Mouse (Mus musculus) CH12F3 (cell line): ENCODE results near the gene Rpl12.
"Not testable (repeated sequence)": the region's sequence is repeated elsewhere in the genome, so short reads cannot be mapped to it uniquely, and the experiment has no call there.

Experiments used
- in situ Hi-C: fragments of 300-500 bp; cut with MboI; formaldehyde crosslinking; loops from 2 replicates; pipeline ENCODE4 v1.14.3; 2020; ENCODE audit warnings: low sequenced_read_pairs

Rpl12 gene

DNA sequence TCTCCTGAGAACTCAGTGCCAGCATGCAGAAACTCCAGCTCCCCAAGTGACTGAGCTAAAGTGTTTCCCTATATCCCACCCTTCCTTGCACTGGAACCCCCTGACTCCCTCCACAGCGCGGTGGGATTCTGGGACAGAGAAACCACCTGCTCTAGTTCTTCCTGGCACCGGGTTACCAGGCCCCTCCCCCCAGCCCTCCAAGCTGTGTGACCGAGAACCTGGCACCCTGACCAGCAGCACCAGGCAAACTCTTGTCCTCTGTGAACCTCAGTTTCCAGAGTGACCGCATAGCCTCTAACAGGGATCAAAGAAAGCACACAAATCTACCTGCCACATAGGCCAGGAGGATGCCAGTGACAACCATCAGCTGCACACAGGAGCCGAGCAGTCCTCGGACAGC is 18.3 kb downstream of the Rpl12 start:
- in situ Hi-C loops: no loop called here

GRCm38 (mm10) chr2:32981281-32981680 is 19.9 kb downstream of the Rpl12 start:
- in situ Hi-C loops: no loop called here

- in situ Hi-C loops: no loop called here
Observed at GRCm38 (mm10) chr2:32981725-32982271, 20.4 kb downstream of the Rpl12 start, which contains the start of gene Slc2a8. Slc2a8 (minus strand) TSS chr2:32982083.

DNA sequence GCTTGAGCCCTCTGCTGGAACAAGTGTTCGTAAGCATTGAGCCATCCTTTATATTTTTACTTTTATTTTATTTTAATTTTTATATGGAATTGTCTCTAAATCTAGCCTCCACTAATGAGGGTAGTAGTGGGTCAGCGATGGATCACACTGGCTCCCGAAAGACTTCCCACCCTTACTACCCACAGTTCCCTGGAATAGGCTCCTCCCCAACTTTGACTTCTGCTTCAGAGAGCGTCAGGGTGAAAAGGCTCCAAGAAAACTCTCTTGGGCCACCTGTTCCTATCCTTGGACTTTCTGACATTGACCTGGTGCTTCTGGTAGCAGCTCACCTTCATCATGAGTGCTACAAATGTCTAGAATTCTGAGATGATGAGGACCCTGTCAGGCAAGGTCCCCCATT is 21.3 kb downstream of the Rpl12 start:
- in situ Hi-C loops: no loop called here

DNA sequence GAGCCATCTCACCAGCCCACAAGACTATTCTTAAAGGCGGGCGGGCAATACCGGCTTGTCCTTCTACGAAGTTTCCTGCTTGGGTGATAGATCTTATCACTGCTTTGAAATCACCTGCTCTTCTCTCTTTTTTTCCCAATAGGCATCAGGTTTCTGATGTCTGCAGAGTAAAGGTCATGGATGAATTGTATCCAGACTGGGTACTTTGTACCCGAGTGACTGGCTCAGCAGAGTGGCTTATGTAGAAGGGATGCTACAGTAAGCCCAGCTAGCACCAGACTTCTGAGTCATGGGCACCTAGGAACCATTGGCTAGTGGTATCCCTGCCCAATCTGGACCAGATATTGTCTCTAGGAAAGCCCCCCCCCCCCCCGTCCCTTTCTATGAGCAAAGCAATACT is 22.3 kb downstream of the Rpl12 start:
- in situ Hi-C loops: no loop called here

DNA sequence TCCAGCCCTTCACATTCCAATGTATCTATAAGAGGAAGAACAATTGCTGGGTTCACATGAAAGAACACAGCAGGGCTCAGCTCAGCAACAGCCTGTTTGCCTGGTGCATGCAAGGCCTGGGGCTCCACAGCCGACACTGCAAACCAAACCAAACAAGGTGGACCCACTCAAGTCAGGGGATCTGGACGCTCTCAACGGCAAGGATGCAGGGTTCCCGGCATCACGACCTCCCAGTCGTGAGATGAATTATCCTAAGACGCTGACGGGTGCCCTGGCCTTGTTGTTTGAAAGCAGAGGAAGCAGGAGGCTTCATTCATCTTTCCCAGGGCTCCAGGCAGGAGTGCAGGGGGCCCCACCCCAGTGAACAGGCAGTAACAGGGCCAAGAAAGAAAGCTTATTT is 24.5 kb downstream of the Rpl12 start:
- in situ Hi-C loops: no loop called here

- in situ Hi-C loops: no loop called here
Observed at GRCm38 (mm10) chr2:32989376-32989775, 28.0 kb downstream of the Rpl12 start.

- in situ Hi-C loops: no loop called here
Observed at GRCm38 (mm10) chr2:32990167-32990832, 28.9 kb downstream of the Rpl12 start.

DNA sequence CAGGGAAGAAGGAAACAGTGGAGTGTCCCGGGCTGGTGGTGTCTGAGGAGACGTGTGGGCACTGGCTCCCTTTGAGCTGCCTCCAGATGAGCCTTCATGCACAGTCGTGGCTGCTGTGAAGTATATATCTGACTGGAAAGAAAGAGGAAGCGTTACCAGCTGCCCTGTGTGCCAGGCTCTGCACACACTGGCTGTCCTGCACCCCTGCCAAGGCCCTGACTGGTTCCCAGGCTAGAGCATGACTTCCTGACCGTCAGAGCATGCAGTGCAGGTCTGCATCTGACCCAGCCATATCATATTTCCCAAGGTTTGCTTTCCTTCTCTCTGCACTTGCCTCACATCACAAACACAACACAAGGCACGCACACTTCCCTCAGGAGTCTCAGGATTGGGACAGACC is 30.8 kb downstream of the Rpl12 start:
- in situ Hi-C loops: no loop called here

- in situ Hi-C loops: no loop called here
Observed at GRCm38 (mm10) chr2:32997081-32997480, 35.7 kb downstream of the Rpl12 start.

DNA sequence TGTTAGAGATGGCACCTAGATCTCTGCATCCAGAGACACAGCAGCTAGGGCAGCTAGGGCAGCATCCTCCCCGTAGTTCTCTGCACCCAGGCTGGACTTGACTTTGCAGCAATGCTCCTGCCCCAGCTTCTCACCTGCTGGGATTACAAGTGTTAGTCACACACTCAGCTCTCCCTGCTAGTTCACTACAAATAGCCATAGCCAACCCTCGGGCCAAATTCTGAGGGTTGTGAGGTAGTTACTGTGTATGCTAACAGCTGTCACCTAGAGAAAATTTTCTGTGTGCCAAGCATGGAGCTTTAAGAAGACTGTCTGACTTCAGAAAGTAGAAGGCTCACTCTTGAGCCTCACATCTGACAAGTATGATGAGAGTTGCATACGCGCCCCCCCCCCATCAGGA is 36.4 kb downstream of the Rpl12 start:
- in situ Hi-C loops: no loop called here

DNA sequence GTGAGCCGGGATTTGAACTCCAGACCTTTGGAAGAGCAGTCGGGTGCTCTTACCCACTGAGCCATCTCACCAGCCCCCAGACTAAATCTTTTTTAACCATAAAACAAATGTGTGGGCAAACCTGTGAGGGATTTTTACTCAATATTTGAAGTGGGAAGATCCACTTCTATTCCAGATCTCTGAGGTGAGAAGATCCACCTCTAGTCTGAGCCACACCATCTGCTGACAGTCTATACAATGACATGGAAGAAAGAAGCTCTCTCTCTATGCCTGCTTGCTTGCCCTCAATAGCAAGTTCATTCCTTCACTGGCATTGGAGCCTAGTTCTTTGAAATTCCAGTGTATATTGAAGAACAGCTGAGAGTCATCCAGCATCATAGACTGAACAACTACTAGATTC is 38.4 kb downstream of the Rpl12 start:
- in situ Hi-C loops: no loop called here

GRCm38 (mm10) chr2:33002144-33002543 is 40.8 kb downstream of the Rpl12 start:
- in situ Hi-C loops: no loop called here

- in situ Hi-C loops: no loop called here
Observed at GRCm38 (mm10) chr2:33005041-33005440, 43.7 kb downstream of the Rpl12 start.

- in situ Hi-C loops: not testable (repeated sequence)
Observed at GRCm38 (mm10) chr2:33009055-33009454, 47.7 kb downstream of the Rpl12 start.

- in situ Hi-C loops: no loop called here
Observed at GRCm38 (mm10) chr2:33014877-33015276, 53.5 kb downstream of the Rpl12 start.
